Comparison of ENCODE assay signal across 8 mouse cellular contexts in genomic region chr6:142757976-142758375, GRCm38 (mm10). TPM values are rescaled to one million over a fixed set of nuclear protein-coding genes. Genes with fewer than 3 reads are reported as not detected.
A peak's percentile ranks its signal among the peaks of the same experiment; 100 is the strongest.
DNase-seq lines count a peak whose midpoint lies in the region; ATAC-seq lines count a peak whose summit lies in the region.

No protein-coding gene starts in this region.

- peaks cover 7% of the 10 kb centered on the region for H3K4me1 ChIP-seq in kidney, embryonic 14.5 days (ENCODE audit: control insufficient read depth, insufficient read depth, low read length)
- H3K4me1 ChIP-seq in hindbrain, embryonic 14.5 days (replicated peaks; ENCODE audit: control insufficient read depth, insufficient read depth, low read length) = peaks cover 19% of the 10 kb centered on the region
- peaks cover 28% of the 10 kb centered on the region for H3K4me1 ChIP-seq in midbrain, embryonic 13.5 days (replicated peaks)

- no peak for DNase-seq in kidney, postnatal 10 days
- DNase-seq in c-Kit-negative CD71-positive TER-119-positive erythroid progenitor cells, embryonic 14.5 days (ENCODE audit: low read depth, low spot score) = peak; percentile 20
- no peak for DNase-seq in hindbrain, embryonic 14.5 days (ENCODE audit: low spot score)
- no peak for DNase-seq in layer of hippocampus, adult 9-10 months (ENCODE audit: low spot score)
- no peak for DNase-seq in cerebellum, postnatal 25 days
- no peak for DNase-seq in urinary bladder, postnatal 4 days (ENCODE audit: low spot score in 2 of 2)

- 93% methylated on average over 6 of the region's 6 CpGs for WGBS in kidney, embryonic 14.5 days
- WGBS in hindbrain, embryonic 14.5 days = 94% methylated on average over 6 of the region's 6 CpGs
- WGBS in midbrain, embryonic 13.5 days = 95% methylated on average over 6 of the region's 6 CpGs

- no peak overlapping the region for H3K27ac ChIP-seq in kidney, embryonic 14.5 days (ENCODE audit: low read depth, low read length)
- no peak overlapping the region for H3K27ac ChIP-seq in hindbrain, embryonic 14.5 days
- no peak overlapping the region for H3K27ac ChIP-seq in midbrain, embryonic 13.5 days

- no peaks in the 10 kb centered on the region for H3K9me3 ChIP-seq in kidney, embryonic 14.5 days (ENCODE audit: control insufficient read depth, low read length)
- no peaks in the 10 kb centered on the region for H3K9me3 ChIP-seq in hindbrain, embryonic 14.5 days (ENCODE audit: control insufficient read depth, low read length)
- no peaks in the 10 kb centered on the region for H3K9me3 ChIP-seq in midbrain, embryonic 13.5 days

- peak overlapping the region; percentile 84 for H3K4me2 ChIP-seq in kidney, embryonic 14.5 days (replicated peaks; ENCODE audit: low read depth, low read length)
- peak overlapping the region; percentile 59 for H3K4me2 ChIP-seq in hindbrain, embryonic 14.5 days (replicated peaks)
- H3K4me2 ChIP-seq in midbrain, embryonic 13.5 days (replicated peaks) = peak overlapping the region; percentile 67

- H3K36me3 ChIP-seq in kidney, embryonic 14.5 days (ENCODE audit: control insufficient read depth, insufficient read depth, low read length) = peaks cover 17% of the 10 kb centered on the region; the same call in 1 of the 2 replicates
- H3K36me3 ChIP-seq in hindbrain, embryonic 14.5 days (replicated peaks; ENCODE audit: control insufficient read depth, insufficient read depth) = peaks cover 10% of the 10 kb centered on the region; the same call in 1 of the 2 replicates
- peaks cover 12% of the 10 kb centered on the region for H3K36me3 ChIP-seq in midbrain, embryonic 13.5 days

- peak overlapping the region; percentile 91; the same call in 1 of the 2 replicates for H3K4me3 ChIP-seq in kidney, embryonic 14.5 days (ENCODE audit: low read length)
- peak overlapping the region; percentile 79 for H3K4me3 ChIP-seq in hindbrain, embryonic 14.5 days (replicated peaks; ENCODE audit: low read length)
- H3K4me3 ChIP-seq in midbrain, embryonic 13.5 days (replicated peaks) = peak overlapping the region; percentile 89

- peaks cover 4% of the 10 kb centered on the region; the same call in 1 of the 2 replicates for H3K27me3 ChIP-seq in kidney, embryonic 14.5 days (ENCODE audit: control insufficient read depth, insufficient read depth, low read length)
- peaks cover 6% of the 10 kb centered on the region; the same call in 1 of the 2 replicates for H3K27me3 ChIP-seq in hindbrain, embryonic 14.5 days (ENCODE audit: control insufficient read depth, insufficient read depth, low read length)
- peaks cover 12% of the 10 kb centered on the region for H3K27me3 ChIP-seq in midbrain, embryonic 13.5 days

- no peak for ATAC-seq in kidney, embryonic 14.5 days (ENCODE audit: low FRiP score, low TSS enrichment)
- no peak for ATAC-seq in hindbrain, embryonic 14.5 days (ENCODE audit: low FRiP score)
- ATAC-seq in midbrain, embryonic 13.5 days = no peak

- H3K9ac ChIP-seq in kidney, embryonic 14.5 days (ENCODE audit: low read depth, low read length) = peak overlapping the region; percentile 87; the same call in 1 of the 2 replicates
- peak overlapping the region; percentile 85 for H3K9ac ChIP-seq in hindbrain, embryonic 14.5 days
- peak overlapping the region; percentile 92 for H3K9ac ChIP-seq in midbrain, embryonic 13.5 days (replicated peaks)

RNA-seq across cellular contexts. Expression of gene Cmas, which starts 1.5 kb away (rescaled TPM):
- 81.1 and 85.6 TPM in 2 replicates for polyA plus RNA-seq in kidney, embryonic 14.5 days (2014; fragmentation: Nextera tagmentation; extraction: Ambion mirVana)
- polyA plus RNA-seq in hindbrain, embryonic 14.5 days (2014; fragmentation: Nextera tagmentation; extraction: Ambion mirVana) = 202 and 219 TPM in 2 replicates
- polyA plus RNA-seq in midbrain, embryonic 13.5 days (2015; fragmentation: Nextera tagmentation; extraction: Ambion mirVana) = 183 and 184 TPM in 2 replicates

RNA-seq across cellular contexts. Expression of gene Sult6b2, which starts 46.3 kb away (rescaled TPM):
- polyA plus RNA-seq in kidney, embryonic 14.5 days (2014; fragmentation: Nextera tagmentation; extraction: Ambion mirVana) = 0.16 TPM in 1 of 2 replicates, not detected in the other
- not detected in 2 replicates for polyA plus RNA-seq in hindbrain, embryonic 14.5 days (2014; fragmentation: Nextera tagmentation; extraction: Ambion mirVana)
- polyA plus RNA-seq in midbrain, embryonic 13.5 days (2015; fragmentation: Nextera tagmentation; extraction: Ambion mirVana) = 0.18 and 0.26 TPM in 2 replicates

RNA-seq across cellular contexts. Expression of gene Abcc9, which starts 55.9 kb away (rescaled TPM):
- polyA plus RNA-seq in kidney, embryonic 14.5 days (2014; fragmentation: Nextera tagmentation; extraction: Ambion mirVana) = 6.4 and 7.3 TPM in 2 replicates
- polyA plus RNA-seq in hindbrain, embryonic 14.5 days (2014; fragmentation: Nextera tagmentation; extraction: Ambion mirVana) = 4.6 and 4.9 TPM in 2 replicates
- 2.7 and 3.1 TPM in 2 replicates for polyA plus RNA-seq in midbrain, embryonic 13.5 days (2015; fragmentation: Nextera tagmentation; extraction: Ambion mirVana)
